Mouse (Mus musculus): ENCODE data around the gene Tead1.

- no peak for TF ChIP-seq CTCF (IDR thresholded peaks at IDR 0.05; ENCODE audit: borderline replicate concordance, insufficient read depth, low read depth, low read length)
- no peak for TF ChIP-seq POLR2A (IDR thresholded peaks at IDR 0.05; ENCODE audit: borderline replicate concordance, insufficient read depth, low read length)
Measured at GRCm38 (mm10) chr7:112859887-112860286, 180.8 kb downstream of the Tead1 start.
